Mouse (Mus musculus) thymus, postnatal 25 days (tissue): Measurements from ENCODE around the gene Brsk1.

Experiments used
- DNase-seq: peaks from one replicate; pipeline ENCODE4 v3.0.0; 2022

Brsk1 gene

DNA sequence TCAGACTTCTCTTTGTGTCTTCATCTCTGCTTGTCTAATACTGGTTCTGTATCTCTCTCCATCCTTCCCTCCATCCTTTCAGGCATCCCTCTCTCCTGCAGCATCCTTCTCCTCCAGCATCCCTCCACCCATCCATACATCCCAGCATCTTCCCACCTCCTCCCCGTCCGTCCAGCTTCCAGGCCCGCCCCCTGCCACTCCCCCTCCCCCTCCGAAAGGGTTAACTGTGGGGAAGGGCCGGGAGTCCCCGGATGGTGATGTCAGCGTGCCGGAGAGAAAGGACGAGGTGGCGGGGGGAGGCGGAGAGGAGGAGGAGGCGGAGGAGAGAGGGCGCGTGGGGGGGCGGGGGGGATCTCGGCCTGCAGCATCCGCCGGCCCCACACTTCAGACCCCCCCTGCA, at the start of gene Brsk1:
Gene Brsk1 (plus strand): TSS at position 218 of the 400 bp plus-strand sequence.
- DNase-seq, result no peak

GRCm38 (mm10) chr7:4641155-4641554, 49.2 kb upstream of the Brsk1 start:
- DNase-seq, result no peak

GRCm38 (mm10) chr7:4641956-4642355, 48.4 kb upstream of the Brsk1 start:
- DNase-seq, result no peak

DNA sequence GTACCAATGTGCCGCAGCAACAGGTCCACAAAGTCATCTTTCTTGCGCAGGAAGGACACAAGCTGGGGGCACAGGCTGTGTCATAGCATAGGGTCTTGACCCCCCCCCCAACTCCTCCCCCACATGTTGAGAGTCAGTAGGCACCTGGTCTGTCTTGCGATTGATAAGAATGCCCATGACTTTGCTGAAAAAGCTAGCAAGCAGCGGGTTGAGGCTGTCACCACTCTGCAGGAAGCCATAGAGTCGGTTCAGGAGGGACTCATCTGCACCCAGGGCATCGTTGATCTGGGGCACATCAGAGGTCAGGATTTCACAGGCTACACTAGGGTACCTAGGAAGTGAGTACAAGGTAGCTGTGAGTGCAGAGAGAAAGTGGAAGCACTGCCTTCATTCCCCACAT, 47.2 kb upstream of the Brsk1 start:
- DNase-seq, result no peak

DNA sequence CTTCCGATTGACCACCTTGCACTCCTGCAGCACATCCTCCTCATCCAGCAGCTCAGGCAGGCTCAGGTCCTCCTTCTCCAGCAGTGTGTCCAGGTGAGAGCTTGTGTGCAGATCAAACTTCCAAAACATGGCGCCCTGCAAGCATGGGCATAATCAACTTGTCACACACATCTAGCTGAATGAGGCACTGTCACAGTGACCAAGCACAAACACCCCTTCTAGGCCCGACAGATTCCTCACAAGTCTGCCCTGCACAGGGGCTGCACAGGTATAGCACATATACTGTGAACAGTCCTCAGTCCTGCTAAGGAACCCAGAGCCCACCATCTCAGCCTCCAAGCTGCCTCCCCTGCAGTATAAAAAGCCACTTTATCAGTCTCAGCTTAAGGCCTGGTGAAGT, 43.6 kb upstream of the Brsk1 start:
- no peak for DNase-seq

DNA sequence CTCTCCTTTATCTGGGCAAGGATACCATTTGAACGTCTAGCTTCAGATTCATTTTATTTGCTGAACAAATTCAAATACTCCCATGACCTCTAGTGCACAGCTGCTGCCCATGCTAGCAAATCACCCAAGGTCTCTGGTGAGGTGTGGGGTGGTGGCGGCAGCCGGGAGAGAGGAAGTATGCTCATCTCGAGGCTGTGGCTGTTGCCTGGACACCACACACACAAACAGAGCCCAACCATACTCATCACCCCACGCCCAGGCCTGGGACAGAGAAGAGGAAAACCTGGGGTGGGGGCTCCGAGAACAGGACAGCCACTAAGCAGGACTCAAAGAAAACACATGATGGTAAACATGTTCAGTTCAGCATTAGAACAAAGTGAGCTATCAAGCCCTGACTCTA, 43.1 kb upstream of the Brsk1 start:
- no peak for DNase-seq

DNA sequence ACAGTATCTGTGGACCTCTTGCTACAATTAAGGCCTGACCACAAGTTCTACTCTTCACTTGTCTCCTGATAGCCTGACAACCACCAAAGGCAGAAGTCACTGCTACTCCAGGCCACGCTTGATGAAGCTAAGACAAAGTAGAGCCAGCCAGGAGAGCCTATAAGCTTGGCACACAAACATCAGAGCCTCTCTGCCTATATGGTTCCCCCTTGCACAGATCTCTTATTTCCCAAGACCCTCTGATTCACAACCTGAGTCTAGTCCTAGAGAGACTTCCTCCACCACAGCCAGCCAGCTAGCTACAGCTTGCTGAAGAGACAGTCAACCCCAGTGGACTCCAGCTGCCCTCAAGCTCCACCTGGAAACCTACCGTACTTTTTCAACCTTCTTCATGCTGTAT, 42.4 kb upstream of the Brsk1 start:
- no peak for DNase-seq

DNA sequence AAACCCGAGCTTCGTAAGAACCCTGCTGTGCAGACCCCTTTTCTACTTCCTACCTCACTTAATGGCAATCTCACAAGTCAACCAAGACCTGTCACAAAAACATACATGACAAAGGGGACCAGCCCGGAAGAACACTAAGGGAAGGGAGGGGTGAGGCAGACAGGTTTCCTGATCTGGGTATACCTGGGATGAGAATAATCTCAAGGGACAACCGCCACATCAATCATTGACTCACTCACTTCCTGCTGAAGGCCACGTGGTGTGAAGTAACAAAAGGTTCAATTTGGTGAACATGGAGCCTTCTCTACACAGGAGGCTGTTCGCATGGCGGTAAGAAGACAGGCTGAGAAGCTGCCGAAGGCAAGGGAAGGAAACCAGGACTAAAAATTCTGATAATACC, 38.8 kb upstream of the Brsk1 start:
- peak; percentile 56 for DNase-seq

- no peak for DNase-seq
These were observed 37.7 kb upstream of the Brsk1 start for GRCm38 (mm10) chr7:4652726-4653125.

DNA sequence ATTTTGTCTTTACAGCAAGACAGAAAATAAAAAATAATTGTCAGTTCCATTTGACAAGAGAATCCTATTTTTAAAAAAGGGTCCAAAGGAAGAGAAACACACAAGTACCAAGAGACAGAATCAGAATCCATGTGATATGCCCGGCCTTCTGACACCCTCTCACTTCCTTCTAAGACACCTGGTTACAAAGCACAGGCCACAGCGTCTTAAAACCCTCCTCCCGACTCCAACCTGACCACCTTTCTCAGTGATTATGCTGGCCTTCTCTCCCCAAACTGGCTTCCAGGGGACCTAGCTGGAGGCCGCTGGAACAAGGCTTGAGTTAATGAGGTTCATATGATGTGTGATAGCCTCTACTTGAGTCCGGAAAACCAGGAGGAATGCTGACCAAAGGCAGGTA, 37.1 kb upstream of the Brsk1 start:
- DNase-seq, result no peak

GRCm38 (mm10) chr7:4653780-4654179, 36.6 kb upstream of the Brsk1 start:
- peak; percentile 83 for DNase-seq

DNA sequence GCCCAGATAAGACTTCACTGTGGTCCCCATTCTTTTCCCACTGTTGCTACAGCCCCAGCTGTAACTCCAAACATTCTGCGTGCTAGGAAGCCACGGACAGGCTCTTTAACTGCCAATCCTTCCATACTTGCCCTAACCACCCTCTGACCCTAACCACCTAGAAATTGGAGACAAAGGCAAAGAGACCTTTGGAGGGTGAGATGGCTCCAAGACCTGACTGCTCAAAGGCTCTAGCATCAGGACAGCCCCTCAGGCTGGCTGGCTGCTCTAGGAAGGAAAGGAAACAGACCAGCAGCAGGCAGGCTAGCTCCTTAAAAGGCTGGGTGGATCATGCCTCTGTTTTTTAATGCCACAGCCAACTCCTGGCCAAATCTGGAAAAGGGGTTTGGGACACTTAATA, 36.2 kb upstream of the Brsk1 start:
- no peak for DNase-seq

DNA sequence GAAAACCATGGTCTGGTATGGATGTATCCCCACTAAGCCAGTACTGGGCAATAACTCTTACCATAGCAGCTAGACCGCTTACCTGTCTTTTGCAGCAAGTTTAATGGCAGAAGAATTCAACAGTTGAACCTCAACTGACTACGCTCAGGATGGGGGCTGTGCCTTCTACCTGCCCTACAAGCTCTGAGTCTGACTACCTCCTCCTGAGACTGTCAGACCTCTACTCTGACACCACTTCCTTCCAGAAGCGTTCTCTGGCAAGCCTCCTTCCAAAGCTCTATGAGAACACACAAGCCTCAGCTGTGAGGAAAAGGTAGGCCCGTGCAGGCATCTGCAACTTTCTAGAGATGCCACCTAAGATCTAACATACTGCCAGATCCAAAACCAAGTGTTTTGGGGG, 35.0 kb upstream of the Brsk1 start:
- peak; percentile 64 for DNase-seq

- no peak for DNase-seq
These were observed 34.5 kb upstream of the Brsk1 start for GRCm38 (mm10) chr7:4655916-4656315.

- DNase-seq, result no peak
These were observed 33.6 kb upstream of the Brsk1 start for GRCm38 (mm10) chr7:4656818-4657217.

GRCm38 (mm10) chr7:4657521-4658127, 32.8 kb upstream of the Brsk1 start:
- DNase-seq, result no peak

- DNase-seq, result peak; percentile 65
These were observed 32.1 kb upstream of the Brsk1 start for GRCm38 (mm10) chr7:4658128-4658907.

GRCm38 (mm10) chr7:4658912-4659551, 31.4 kb upstream of the Brsk1 start, which contains the start of gene Ppp6r1:
Gene Ppp6r1, minus strand, starts transcription at chr7:4659019.
- peak; percentile 98 for DNase-seq

DNA sequence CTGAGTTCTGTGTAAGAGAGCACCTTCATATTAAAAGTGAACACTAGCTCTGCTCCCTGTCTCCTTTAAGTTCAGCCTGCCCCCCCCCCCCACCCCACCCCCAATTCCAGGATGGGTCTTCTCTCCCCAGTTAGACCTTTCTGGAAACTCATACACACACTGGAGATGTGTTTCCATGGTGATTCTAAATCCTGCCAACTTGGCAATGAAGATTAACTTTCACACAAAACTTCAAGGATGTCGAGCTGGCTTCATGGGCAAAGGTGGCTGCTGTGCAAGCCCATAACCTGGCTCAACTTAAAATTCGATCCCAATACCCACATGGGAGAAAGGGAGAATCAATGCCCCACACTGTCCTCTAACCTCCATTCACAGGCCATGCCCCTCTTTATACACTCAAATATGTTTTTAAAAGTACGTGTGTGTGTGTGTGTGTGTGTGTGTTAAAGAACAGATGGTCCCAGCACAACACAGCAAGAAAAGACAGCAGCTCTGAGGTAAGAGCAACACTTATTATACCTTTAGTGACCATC, 30.4 kb upstream of the Brsk1 start:
- no peak for DNase-seq

- DNase-seq, result no peak
These were observed 27.2 kb upstream of the Brsk1 start for GRCm38 (mm10) chr7:4663179-4663578.

- DNase-seq, result no peak
These were observed 26.7 kb upstream of the Brsk1 start for GRCm38 (mm10) chr7:4663742-4664141.

- DNase-seq, result no peak
These were observed 23.5 kb upstream of the Brsk1 start for GRCm38 (mm10) chr7:4666871-4667270.

- no peak for DNase-seq
These were observed 21.9 kb upstream of the Brsk1 start for GRCm38 (mm10) chr7:4668506-4668905.

GRCm38 (mm10) chr7:4669156-4669555, 21.2 kb upstream of the Brsk1 start:
- DNase-seq, result no peak
